Mouse (Mus musculus) ES-Bruce4 (cell line): ENCODE measurements at regions not wholly inside any gene's neighbourhood (a gene's known extent, or its start where the extent isn't known, plus 50 kb on each side); places are given as distances from the start of the nearest gene placed in this dataset.

Source experiments
- CTCF ChIP-seq: IDR thresholded peaks from one replicate; pipeline ENCODE4 v1.8.1; 2011; ENCODE audit warnings: low read depth, low read length
- POLR2A ChIP-seq: IDR thresholded peaks from one replicate; pipeline ENCODE4 v1.8.1; 2011; ENCODE audit warnings: low read length; ENCODE audit not compliant: insufficient read depth

GRCm38 (mm10) chr9:116462232-116462631, 287.1 kb upstream of the Tgfbr2 start:
- no peak for TF ChIP-seq CTCF
- no peak for TF ChIP-seq POLR2A
